Mouse (Mus musculus) myocyte (in vitro differentiated cells): Measurements from ENCODE around the gene Dhx15.

Experiments used
- CEBPB ChIP-seq: IDR thresholded peaks from 2 replicates; pipeline ENCODE4 v1.6.1; 2011; ENCODE audit warnings: mild to moderate bottlenecking, moderate library complexity; ENCODE audit not compliant: poor library complexity, insufficient read depth, severe bottlenecking
- E2F4 ChIP-seq: IDR thresholded peaks from one replicate; pipeline ENCODE4 v1.6.1; 2011; ENCODE audit warnings: mild to moderate bottlenecking, control low read depth, moderate library complexity; ENCODE audit not compliant: insufficient read depth
- MAX ChIP-seq: IDR thresholded peaks from one replicate; pipeline ENCODE4 v1.6.1; 2011; ENCODE audit warnings: low read depth, mild to moderate bottlenecking, control low read depth
- MYOD1 ChIP-seq, 3 experiments: IDR thresholded peaks; one replicate each; pipeline ENCODE4 v1.6.1; 2011; ENCODE audit warnings: control low read depth in 2 of 3, low read depth in 2 of 3, mild to moderate bottlenecking in 2 of 3, moderate library complexity in 1 of 3; ENCODE audit not compliant: insufficient read length in 2 of 3, control insufficient read depth in 1 of 3
- MYOG ChIP-seq, 3 experiments: IDR thresholded peaks; one replicate each; pipeline ENCODE4 v1.6.1; 2011; ENCODE audit warnings: control low read depth in 2 of 3, low read depth in 2 of 3, mild to moderate bottlenecking in 2 of 3; ENCODE audit not compliant: insufficient read length in 2 of 3, control insufficient read depth in 1 of 3, insufficient read depth in 1 of 3
- POLR2A ChIP-seq: IDR thresholded peaks from one replicate; pipeline ENCODE4 v1.6.1; 2011; ENCODE audit warnings: low read depth, mild to moderate bottlenecking, control low read depth, moderate library complexity; ENCODE audit not compliant: insufficient read length
- POLR2AphosphoS2 ChIP-seq: IDR thresholded peaks from one replicate; pipeline ENCODE4 v1.6.1; 2011; ENCODE audit warnings: low read depth, control low read depth; ENCODE audit not compliant: insufficient read length
- SRF ChIP-seq: IDR thresholded peaks from one replicate; pipeline ENCODE4 v1.6.1; 2011; ENCODE audit warnings: low read depth; ENCODE audit not compliant: control insufficient read depth, insufficient read length
- TCF12 ChIP-seq: IDR thresholded peaks from one replicate; pipeline ENCODE4 v1.6.1; 2011; ENCODE audit warnings: mild to moderate bottlenecking, control low read depth; ENCODE audit not compliant: poor library complexity, insufficient read depth, severe bottlenecking
- USF1 ChIP-seq: IDR thresholded peaks from one replicate; pipeline ENCODE4 v1.6.1; 2011; ENCODE audit warnings: low read depth, mild to moderate bottlenecking, control low read depth, moderate library complexity

- TF ChIP-seq SRF (no peak), POLR2A (no peak), TCF12 (no peak), MAX (no peak), POLR2AphosphoS2 (no peak), MYOG (IDR thresholded peaks at IDR 0.05; ENCODE audit: control insufficient read depth in 1 of 3, insufficient read depth in 1 of 3, insufficient read length in 2 of 3, low read depth in 2 of 3) (no peak), CEBPB (no peak), USF1 (no peak), MYOD1 (IDR thresholded peaks at IDR 0.05; ENCODE audit: control insufficient read depth in 1 of 3, insufficient read length in 2 of 3, low read depth in 2 of 3) (no peak), E2F4 (no peak)
Measured at GRCm38 (mm10) chr5:52189664-52190365, 499 bp downstream of the Dhx15 start.
